Mouse (Mus musculus) cortical plate, adult 2 months (tissue): ENCODE data around the gene Rpl5. TPM values are rescaled to one million over a fixed set of nuclear protein-coding genes. Genes with fewer than 3 reads are reported as not detected.
A peak's percentile ranks its signal among the peaks of the same experiment; 100 is the strongest.

Source experiments
- H3K27ac ChIP-seq: fragments of 200-500 bp; 2 replicates; pipeline ENCODE4 v1.5.1; 2012; ENCODE audit warnings: low read length, control low read depth, inconsistent platforms; ENCODE audit not compliant: insufficient read depth
- H3K4me1 ChIP-seq: fragments of 200-500 bp; 2 replicates; pipeline ENCODE4 v1.6.1; 2011; ENCODE audit warnings: low read length; ENCODE audit not compliant: control insufficient read depth, insufficient read depth
- H3K4me3 ChIP-seq: fragments of 200-500 bp; 2 replicates; pipeline ENCODE4 v1.5.1; 2011; ENCODE audit warnings: mild to moderate bottlenecking, low read length, control low read depth; ENCODE audit not compliant: insufficient read depth
- CTCF ChIP-seq: fragments of 200-500 bp; IDR thresholded peaks from 2 replicates; pipeline ENCODE4 v1.5.1; 2011; ENCODE audit warnings: mild to moderate bottlenecking, control low read depth, low read length; ENCODE audit not compliant: insufficient read depth; ENCODE audit errors: extremely low read depth
- POLR2A ChIP-seq: fragments of 200-500 bp; IDR thresholded peaks from 2 replicates; pipeline ENCODE4 v1.6.1; 2011; ENCODE audit warnings: mild to moderate bottlenecking, low read length, control low read depth; ENCODE audit not compliant: insufficient read depth; ENCODE audit errors: extremely low read depth
- polyA plus RNA-seq: library from polyadenylated mRNA; depleted of rRNA; stranded (reverse); fragments of >200 nt; gene quantifications from 2 replicates; pipeline ENCODE4 v1.2.3, GENCODE M21; 2012

Rpl5 gene
- polyA plus RNA-seq, 1 experiment = 82.5 TPM

GRCm38 (mm10) chr5:107894676-107895075, 5.6 kb upstream of the Rpl5 start:
- Histone ChIP-seq H3K4me3 (no peak overlapping the region), H3K27ac (no peak overlapping the region), H3K4me1 (peaks cover 3% of the 10 kb centered on the region; the same call in 1 of the 2 replicates)
- TF ChIP-seq POLR2A = no peak
- no peak for TF ChIP-seq CTCF

- Histone ChIP-seq H3K27ac (peak overlapping the region; percentile 66; the same call in 1 of the 2 replicates), H3K4me3 (no peak overlapping the region), H3K4me1 (peaks cover 3% of the 10 kb centered on the region; the same call in 1 of the 2 replicates)
- TF ChIP-seq CTCF (no peak), POLR2A (no peak)
Measured at GRCm38 (mm10) chr5:107896265-107896664, 4.0 kb upstream of the Rpl5 start.

GRCm38 (mm10) chr5:107901014-107901615, 813 bp downstream of the Rpl5 start:
- H3K4me3 ChIP-seq = peak overlapping the region; percentile 91
- TF ChIP-seq POLR2A (0 out of 2 replicates have a peak, but pooled peaks have one; percentile 13), CTCF (no peak)
- H3K27ac ChIP-seq = 0 out of 2 replicates have a peak overlapping the region, but pooled peaks have one; percentile 14
- H3K4me1 ChIP-seq = peaks cover 3% of the 10 kb centered on the region; the same call in 1 of the 2 replicates

- Histone ChIP-seq H3K4me1 (no peaks in the 10 kb centered on the region), H3K4me3 (no peak overlapping the region), H3K27ac (no peak overlapping the region)
- TF ChIP-seq POLR2A (no peak), CTCF (no peak)
Measured at GRCm38 (mm10) chr5:107904325-107904724, 4.0 kb downstream of the Rpl5 start.

GRCm38 (mm10) chr5:107908514-107909110, 8.3 kb downstream of the Rpl5 start:
- no peaks in the 10 kb centered on the region for H3K4me1 ChIP-seq
- no peak overlapping the region for H3K27ac ChIP-seq
- no peak for TF ChIP-seq CTCF
- TF ChIP-seq POLR2A = no peak
- no peak overlapping the region for H3K4me3 ChIP-seq

GRCm38 (mm10) chr5:107909668-107910067, 9.4 kb downstream of the Rpl5 start:
- H3K27ac ChIP-seq = no peak overlapping the region
- H3K4me1 ChIP-seq = no peaks in the 10 kb centered on the region
- TF ChIP-seq CTCF (no peak), POLR2A (no peak)
- H3K4me3 ChIP-seq = no peak overlapping the region

- TF ChIP-seq POLR2A = no peak
- no peak for TF ChIP-seq CTCF
- no peaks in the 10 kb centered on the region for H3K4me1 ChIP-seq
- H3K27ac ChIP-seq = no peak overlapping the region
- H3K4me3 ChIP-seq = no peak overlapping the region
Measured at GRCm38 (mm10) chr5:107910084-107910616, 9.8 kb downstream of the Rpl5 start.

- no peak for TF ChIP-seq POLR2A
- no peak for TF ChIP-seq CTCF
Measured at GRCm38 (mm10) chr5:107911012-107911411, 10.7 kb downstream of the Rpl5 start.

GRCm38 (mm10) chr5:107915280-107915679, 15.0 kb downstream of the Rpl5 start:
- Histone ChIP-seq H3K4me3 (no peak overlapping the region), H3K27ac (no peak overlapping the region), H3K4me1 (no peaks in the 10 kb centered on the region)
- TF ChIP-seq POLR2A = no peak
- no peak for TF ChIP-seq CTCF

More at GRCm38 (mm10) chr5:107911012-107911411, 10.7 kb downstream of the Rpl5 start:
- H3K4me1 ChIP-seq = no peaks in the 10 kb centered on the region
- no peak overlapping the region for H3K27ac ChIP-seq
- H3K4me3 ChIP-seq = no peak overlapping the region

GRCm38 (mm10) chr5:107921400-107922252, 21.3 kb downstream of the Rpl5 start:
- Histone ChIP-seq H3K27ac (no peak overlapping the region), H3K4me1 (no peaks in the 10 kb centered on the region; the same call in 1 of the 2 replicates), H3K4me3 (no peak overlapping the region)
- TF ChIP-seq CTCF (peak; percentile 26), POLR2A (no peak)
